Mouse (Mus musculus): ENCODE data around the gene Lurap1. TPM values are rescaled to one million over a fixed set of nuclear protein-coding genes. Genes with fewer than 3 reads are reported as not detected.

Gene Lurap1
- total and polyA plus RNA-seq, 2 experiments from 2014 or later, result 3.0 to 5.0 TPM

- H3K4me3 ChIP-seq (ENCODE audit: low read depth, low read length), result no peak overlapping the region
- no peak for ATAC-seq
These were observed 26.0 kb upstream of the Lurap1 start for GRCm38 (mm10) chr4:116177140-116177539.

DNA sequence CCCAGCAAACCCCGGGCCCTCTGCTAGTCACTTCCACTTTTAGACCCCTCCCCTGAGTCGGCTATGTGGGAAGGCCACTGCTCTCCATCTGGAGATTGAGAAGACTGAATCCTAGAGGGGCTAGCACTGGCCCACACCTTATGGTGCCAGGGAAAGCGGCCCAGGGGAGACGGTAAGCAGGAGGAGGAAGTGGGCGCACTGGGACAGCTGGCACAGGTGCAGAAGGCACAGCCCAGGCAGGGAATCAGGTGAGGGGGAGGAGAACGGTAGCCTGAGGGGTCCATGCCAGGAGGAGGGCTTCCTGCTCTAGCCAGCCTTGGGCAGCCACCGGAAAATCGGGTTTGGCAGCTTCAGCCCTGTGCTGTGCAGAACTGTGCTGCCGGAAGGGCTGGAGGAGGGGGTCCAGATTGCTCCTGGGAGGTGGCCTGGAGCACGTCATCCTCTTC is 25.4 kb upstream of the Lurap1 start:
- Histone ChIP-seq H3K4me2 (ENCODE audit: low read depth) (peak overlapping the region; percentile 44), H3K4me3 (ENCODE audit: low read depth, low read length) (no peak overlapping the region), H3K27me3 (ENCODE audit: insufficient read depth, low read length) (no peaks in the 10 kb centered on the region), H3K9me3 (ENCODE audit: low read length) (no peaks in the 10 kb centered on the region), H3K27ac (ENCODE audit: low read depth, low read length) (peak overlapping the region; percentile 77), H3K36me3 (ENCODE audit: insufficient read depth) (no peaks in the 10 kb centered on the region), H3K9ac (peak overlapping the region; percentile 43), H3K4me1 (ENCODE audit: insufficient read depth) (peaks cover 13% of the 10 kb centered on the region; the same call in 1 of the 2 replicates)
- TF ChIP-seq CTCF (IDR thresholded peaks at IDR 0.05; ENCODE audit: low read depth), result no peak
- WGBS, result 17% methylated on average over 10 of the region's 10 CpGs
- ATAC-seq (peak; percentile 77), DNase-seq (peak; percentile 68)

More at GRCm38 (mm10) chr4:116177140-116177539, 26.0 kb upstream of the Lurap1 start:
- no peaks in the 10 kb centered on the region for H3K27me3 ChIP-seq (ENCODE audit: insufficient read depth, low read length)
- no peak for TF ChIP-seq CTCF (IDR thresholded peaks at IDR 0.05; ENCODE audit: low read depth)
- H3K27ac ChIP-seq (ENCODE audit: low read depth, low read length), result peak overlapping the region; percentile 45; the same call in 1 of the 2 replicates
- peaks cover 13% of the 10 kb centered on the region; the same call in 1 of the 2 replicates for H3K4me1 ChIP-seq (ENCODE audit: insufficient read depth)
- no peak overlapping the region for H3K9ac ChIP-seq
- peak; percentile 9 for DNase-seq
- WGBS, result 21% methylated on average over 5 of the region's 5 CpGs
- peak overlapping the region; percentile 44; the same call in 1 of the 2 replicates for H3K4me2 ChIP-seq (ENCODE audit: low read depth)
- no peaks in the 10 kb centered on the region for H3K36me3 ChIP-seq (ENCODE audit: insufficient read depth)
- no peaks in the 10 kb centered on the region for H3K9me3 ChIP-seq (ENCODE audit: low read length)

DNA sequence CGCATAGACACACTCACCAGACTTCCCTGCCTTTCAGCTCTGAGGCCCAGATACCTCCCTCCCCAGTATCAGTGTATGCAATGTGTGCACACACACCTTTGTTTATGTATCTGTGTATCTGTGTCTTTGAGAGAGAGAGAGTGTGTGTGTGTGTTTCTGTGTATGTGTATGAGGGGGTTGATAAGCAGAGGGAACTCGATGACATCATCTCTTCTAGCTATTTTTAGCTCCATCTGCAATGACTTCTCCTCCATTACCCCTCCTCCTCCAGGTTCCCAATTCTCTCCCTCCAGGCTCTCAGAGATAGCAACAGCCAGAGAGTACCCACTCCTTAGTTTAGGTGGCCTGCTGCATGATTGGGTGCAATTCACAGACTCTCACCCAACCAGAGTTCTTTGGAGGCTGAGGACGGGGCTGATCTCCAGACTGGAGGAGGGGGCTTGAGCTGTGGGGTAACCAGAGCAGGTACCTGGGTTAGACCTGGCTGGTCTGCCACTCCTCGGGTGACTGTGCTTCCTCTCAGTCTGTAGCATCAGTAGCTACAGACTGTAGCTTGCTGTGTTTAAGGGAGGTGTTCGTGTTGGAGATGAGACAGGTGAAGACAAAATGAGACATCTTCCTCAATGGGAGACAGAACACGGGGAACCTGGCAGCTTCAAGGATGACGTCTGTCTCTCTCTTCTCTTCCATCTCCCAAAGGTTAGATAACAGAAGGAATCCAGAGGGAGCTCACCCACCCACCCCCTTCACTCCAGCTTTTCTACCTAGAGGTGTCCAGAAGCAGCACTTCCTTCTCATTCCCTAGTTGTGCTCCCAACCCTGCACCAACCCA is 24.8 kb upstream of the Lurap1 start:
- DNase-seq (peak; percentile 66), ATAC-seq (peak; percentile 88)
- Histone ChIP-seq H3K36me3 (ENCODE audit: insufficient read depth) (no peaks in the 10 kb centered on the region), H3K27me3 (ENCODE audit: insufficient read depth, low read length) (no peaks in the 10 kb centered on the region), H3K27ac (ENCODE audit: low read depth, low read length) (peak overlapping the region; percentile 77), H3K4me2 (ENCODE audit: low read depth) (peak overlapping the region; percentile 44), H3K9ac (peak overlapping the region; percentile 43), H3K9me3 (ENCODE audit: low read length) (no peaks in the 10 kb centered on the region), H3K4me3 (ENCODE audit: low read depth, low read length) (no peak overlapping the region), H3K4me1 (ENCODE audit: insufficient read depth) (peaks cover 13% of the 10 kb centered on the region; the same call in 1 of the 2 replicates)
- TF ChIP-seq CTCF (IDR thresholded peaks at IDR 0.05; ENCODE audit: low read depth), result no peak
- 55% methylated on average over 7 of the region's 7 CpGs for WGBS

DNA sequence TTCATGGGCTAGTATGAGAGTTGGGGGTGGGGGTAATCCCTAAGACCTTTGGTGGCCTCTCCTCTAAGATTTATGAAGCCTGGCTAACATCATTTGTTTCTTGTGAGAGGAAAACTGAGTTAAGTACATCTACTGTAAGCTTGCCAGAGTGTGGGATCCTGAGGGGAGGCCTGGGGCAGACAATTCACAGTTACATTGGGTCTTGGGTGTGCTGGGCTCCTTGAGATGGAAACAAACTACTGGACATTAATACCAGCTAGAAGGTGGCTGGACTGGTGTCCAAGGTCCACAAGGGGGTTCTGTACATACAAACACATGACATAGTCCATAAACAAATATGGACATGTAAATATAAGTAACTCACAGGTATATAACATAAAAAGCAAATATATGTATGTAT is 24.0 kb upstream of the Lurap1 start:
- H3K36me3 ChIP-seq (ENCODE audit: insufficient read depth), result no peaks in the 10 kb centered on the region
- H3K27me3 ChIP-seq (ENCODE audit: insufficient read depth, low read length), result no peaks in the 10 kb centered on the region
- H3K4me1 ChIP-seq (ENCODE audit: insufficient read depth), result peaks cover 13% of the 10 kb centered on the region; the same call in 1 of the 2 replicates
- no peak for ATAC-seq
- peak overlapping the region; percentile 77 for H3K27ac ChIP-seq (ENCODE audit: low read depth, low read length)
- DNase-seq, result no peak
- H3K4me2 ChIP-seq (ENCODE audit: low read depth), result no peak overlapping the region
- no peak for TF ChIP-seq CTCF (IDR thresholded peaks at IDR 0.05; ENCODE audit: low read depth)
- no peak overlapping the region for H3K4me3 ChIP-seq (ENCODE audit: low read depth, low read length)
- no peaks in the 10 kb centered on the region for H3K9me3 ChIP-seq (ENCODE audit: low read length)
- H3K9ac ChIP-seq, result no peak overlapping the region

DNA sequence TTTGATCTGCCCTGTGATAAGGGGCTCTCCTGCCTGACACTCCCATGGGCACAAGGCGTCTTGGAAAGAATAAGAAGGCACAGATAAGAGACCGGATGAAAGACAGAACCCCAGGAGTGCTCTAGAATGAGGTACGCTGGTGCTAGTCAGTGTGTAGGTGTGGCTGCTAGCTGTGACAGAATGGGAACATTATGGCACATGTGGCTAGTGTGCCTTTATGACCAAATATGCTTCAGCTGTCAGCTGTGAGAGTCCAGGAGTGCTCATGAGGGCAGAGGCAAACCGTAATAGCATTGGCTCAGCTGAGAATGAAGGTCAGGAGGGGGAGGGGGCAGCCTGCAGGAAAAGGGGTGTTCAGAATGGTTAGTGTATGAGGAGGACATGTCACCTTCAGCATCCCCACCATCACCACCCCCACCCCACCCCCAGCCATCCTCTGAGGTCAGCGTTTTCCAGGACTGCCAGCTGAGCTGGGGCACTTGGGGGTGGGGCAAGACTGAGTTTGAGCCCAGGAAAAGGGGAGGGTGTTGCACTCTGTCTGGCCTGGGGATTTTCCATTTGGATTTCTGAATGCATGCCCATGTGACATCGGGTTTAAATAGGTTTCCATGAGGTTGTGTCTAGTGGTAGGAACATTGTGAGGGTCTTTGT is 23.5 kb upstream of the Lurap1 start:
- no peak for TF ChIP-seq CTCF (IDR thresholded peaks at IDR 0.05; ENCODE audit: low read depth)
- DNase-seq (no peak), ATAC-seq (no peak)
- H3K36me3 ChIP-seq (ENCODE audit: insufficient read depth), result no peaks in the 10 kb centered on the region
- H3K9me3 ChIP-seq (ENCODE audit: low read length), result no peaks in the 10 kb centered on the region
- no peak overlapping the region for H3K27ac ChIP-seq (ENCODE audit: low read depth, low read length)
- H3K4me1 ChIP-seq (ENCODE audit: insufficient read depth), result peaks cover 13% of the 10 kb centered on the region; the same call in 1 of the 2 replicates
- no peaks in the 10 kb centered on the region for H3K27me3 ChIP-seq (ENCODE audit: insufficient read depth, low read length)
- 41% methylated on average over 6 of the region's 6 CpGs for WGBS
- no peak overlapping the region for H3K4me3 ChIP-seq (ENCODE audit: low read depth, low read length)
- H3K4me2 ChIP-seq (ENCODE audit: low read depth), result no peak overlapping the region
- H3K9ac ChIP-seq, result no peak overlapping the region

DNA sequence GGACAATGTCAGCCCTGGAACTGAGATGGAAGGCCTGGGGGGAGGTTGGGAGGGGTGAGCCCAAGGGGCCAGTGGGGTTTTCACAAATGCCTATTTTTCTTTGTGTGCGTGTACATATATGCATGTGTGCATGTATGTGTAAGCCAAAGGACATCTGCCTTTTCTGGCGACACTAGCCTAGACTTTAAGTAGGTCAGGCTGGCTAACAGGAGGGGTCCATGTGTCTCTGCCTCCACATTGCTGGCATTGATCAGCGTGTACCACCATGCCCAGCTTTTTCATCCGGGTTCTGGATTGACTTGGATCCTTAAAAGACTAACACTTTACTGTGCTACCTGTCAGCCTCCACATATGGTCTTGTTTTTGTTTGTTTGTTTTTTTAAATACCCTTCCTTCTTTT is 22.6 kb upstream of the Lurap1 start:
- no peak for ATAC-seq
- 76% methylated on average over 4 of the region's 4 CpGs for WGBS
- no peak overlapping the region for H3K9ac ChIP-seq

DNA sequence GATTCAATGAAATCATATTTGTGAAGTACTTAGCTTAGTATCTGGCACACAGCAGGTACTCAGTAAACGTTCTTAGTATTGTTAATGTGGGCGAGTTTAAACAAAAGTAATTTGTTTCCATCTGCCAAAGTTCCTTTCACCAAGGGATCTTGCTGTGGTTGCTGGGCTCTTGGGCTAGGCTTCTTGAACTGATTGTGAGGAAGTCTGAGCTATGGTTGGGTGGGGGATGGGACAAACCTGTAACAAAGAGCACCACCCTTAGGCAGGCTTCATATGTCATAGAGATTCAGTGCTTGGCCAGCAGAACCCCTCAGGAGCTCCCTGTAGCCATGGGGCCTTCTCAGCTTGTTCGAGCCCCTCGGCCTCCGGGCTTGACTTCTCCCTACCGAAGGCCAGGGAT is 21.9 kb upstream of the Lurap1 start, which contains the start of the genes 1700042G07Rik and Gm49337:
TSS of gene 1700042G07Rik (plus strand) at position 301 of the 400 bp plus-strand sequence.
TSS of gene Gm49337 (plus strand) at position 313 of the 400 bp plus-strand sequence.
- WGBS, result 79% methylated on average over 6 of the region's 6 CpGs
- TF ChIP-seq CTCF (IDR thresholded peaks at IDR 0.05; ENCODE audit: low read depth), result no peak
- Histone ChIP-seq H3K4me3 (ENCODE audit: low read depth, low read length) (no peak within 1 kb of the TSS), H3K27ac (ENCODE audit: low read depth, low read length) (no peak within 1 kb of the TSS), H3K9me3 (ENCODE audit: low read length) (no peaks in the 10 kb centered on the region), H3K4me2 (ENCODE audit: low read depth) (no peak within 1 kb of the TSS), H3K36me3 (ENCODE audit: insufficient read depth) (no peaks in the 10 kb centered on the region), H3K27me3 (ENCODE audit: insufficient read depth, low read length) (no peaks in the 10 kb centered on the region), H3K4me1 (ENCODE audit: insufficient read depth) (peaks cover 13% of the 10 kb centered on the region; the same call in 1 of the 2 replicates), H3K9ac (no peak within 1 kb of the TSS)
- DNase-seq, result no peak
- no peak for ATAC-seq

More for the DNA sequence above, 22.6 kb upstream of the Lurap1 start:
- H3K27ac ChIP-seq (ENCODE audit: low read depth, low read length), result no peak overlapping the region
- H3K9me3 ChIP-seq (ENCODE audit: low read length), result no peaks in the 10 kb centered on the region
- no peaks in the 10 kb centered on the region for H3K36me3 ChIP-seq (ENCODE audit: insufficient read depth)
- H3K4me2 ChIP-seq (ENCODE audit: low read depth), result no peak overlapping the region
- DNase-seq, result no peak
- peaks cover 13% of the 10 kb centered on the region; the same call in 1 of the 2 replicates for H3K4me1 ChIP-seq (ENCODE audit: insufficient read depth)
- TF ChIP-seq CTCF (IDR thresholded peaks at IDR 0.05; ENCODE audit: low read depth), result no peak
- no peak overlapping the region for H3K4me3 ChIP-seq (ENCODE audit: low read depth, low read length)
- no peaks in the 10 kb centered on the region for H3K27me3 ChIP-seq (ENCODE audit: insufficient read depth, low read length)
